Mouse (Mus musculus) erythroid progenitor cell, adult 5-6 weeks (primary cell): ENCODE measurements around the gene Sbp. TPM values are rescaled to one million over a fixed set of nuclear protein-coding genes. Genes with fewer than 3 reads are reported as not detected.
A peak's percentile ranks its signal among the peaks of the same experiment; 100 is the strongest.
"Not testable (repeated sequence)": the region's sequence is repeated elsewhere in the genome, so short reads cannot be mapped to it uniquely, and the experiment has no call there.

Experiments used
- ATAC-seq: replicated peaks from 2 replicates; pipeline ENCODE4 v1.8.0; 2016; ENCODE audit warnings: moderate number of reproducible peaks, mild to moderate bottlenecking, moderate TSS enrichment, inconsistent platforms; ENCODE audit not compliant: poor library complexity, low FRiP score, severe bottlenecking
- total RNA-seq, 2 experiments: library from RNA; stranded (forward) in 1 of 2; stranded (reverse) in 1 of 2; fragments of 150-400 nt in 1 of 2; fragments of 186-747, 209-891 nt in 1 of 2; gene quantifications; 2 replicates each; pipeline versions ENCODE4 v1.2.3 to v1.2.4; 2015 to 2017; ENCODE audit warnings: low replicate concordance in 2 of 2

Sbp gene
- total RNA-seq (2015; ENCODE audit: low replicate concordance) (not detected in 2 replicates), total RNA-seq (2017; ENCODE audit: low replicate concordance) (not detected in 2 replicates)

- ATAC-seq, result no peak
Observed at GRCm38 (mm10) chr17:23941372-23941771, at the start of gene Sbp. Gene Sbp (plus strand): TSS chr17:23941672.

DNA sequence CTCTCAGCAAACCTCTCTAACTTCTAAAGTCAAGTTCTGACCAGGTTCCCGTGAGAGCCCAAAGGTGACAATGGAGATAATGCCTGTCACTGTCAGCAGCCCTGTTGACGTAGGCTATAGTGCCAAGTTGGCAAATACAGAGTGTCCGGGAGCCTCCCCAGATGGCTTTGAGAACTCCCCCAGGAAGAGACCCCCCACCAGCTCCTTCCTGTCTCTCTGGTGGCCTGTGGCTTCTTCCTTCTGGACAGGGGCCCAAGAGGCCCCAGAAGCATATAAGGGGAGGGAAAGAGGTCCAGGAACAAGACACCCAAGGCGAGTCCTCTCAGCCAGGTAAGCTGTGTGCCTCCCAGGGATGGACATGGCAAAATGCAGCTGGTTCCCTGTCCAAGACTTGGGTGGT is 24.3 kb upstream of the Sbp start, which contains the start of gene Dcpp3:
Gene Dcpp3, plus strand, starts transcription at position 301 of the 400 bp plus-strand sequence.
- not testable (repeated sequence) for ATAC-seq

GRCm38 (mm10) chr17:23924531-23925007 is 16.9 kb upstream of the Sbp start:
- ATAC-seq, result peak; percentile 86

- ATAC-seq, result 0 out of 2 replicates have a peak, but pooled peaks have one; percentile 21
Observed at GRCm38 (mm10) chr17:23925090-23925493, 16.4 kb upstream of the Sbp start.

DNA sequence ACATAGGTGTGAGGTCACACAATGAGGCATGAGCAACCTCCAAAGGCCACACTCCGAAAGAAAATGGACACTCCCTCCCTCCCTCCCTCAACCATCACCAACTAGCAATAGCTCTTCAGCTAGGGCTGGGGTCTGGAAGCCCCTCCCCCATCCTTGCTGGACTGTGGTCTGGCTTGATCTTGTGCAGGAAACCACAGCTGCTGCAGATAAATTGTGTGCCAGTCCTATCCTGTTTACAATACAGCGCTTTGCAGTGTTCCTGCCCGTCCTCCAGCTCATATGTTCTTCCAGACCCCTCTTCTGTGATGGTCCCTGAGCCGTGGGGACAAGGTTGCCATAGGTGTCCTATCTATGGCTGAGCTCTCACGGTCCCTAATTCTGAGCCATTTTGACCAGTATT is 10.3 kb upstream of the Sbp start:
- no peak for ATAC-seq

- not testable (repeated sequence) for ATAC-seq
Observed at GRCm38 (mm10) chr17:23947486-23947885, 6.0 kb downstream of the Sbp start.

DNA sequence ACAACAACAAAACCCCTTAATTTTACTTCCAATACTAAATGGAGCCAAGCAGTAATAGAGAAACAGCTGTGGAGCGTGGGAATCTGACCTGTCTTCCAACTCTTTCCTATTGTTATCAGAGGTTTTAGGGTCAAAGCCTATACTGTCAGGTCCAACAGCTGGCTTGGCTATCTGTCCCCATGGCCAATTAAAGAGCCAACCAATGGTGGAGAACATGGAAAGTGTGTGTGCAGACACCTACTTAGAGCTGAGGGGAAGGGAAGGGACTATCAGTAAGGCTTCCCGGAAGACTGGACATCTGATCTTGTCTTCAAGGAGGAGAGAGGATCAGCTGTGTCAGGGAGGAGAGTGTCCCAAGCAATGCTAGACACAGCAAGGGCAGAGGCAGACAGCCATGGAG is 7.6 kb downstream of the Sbp start:
- ATAC-seq, result no peak

DNA sequence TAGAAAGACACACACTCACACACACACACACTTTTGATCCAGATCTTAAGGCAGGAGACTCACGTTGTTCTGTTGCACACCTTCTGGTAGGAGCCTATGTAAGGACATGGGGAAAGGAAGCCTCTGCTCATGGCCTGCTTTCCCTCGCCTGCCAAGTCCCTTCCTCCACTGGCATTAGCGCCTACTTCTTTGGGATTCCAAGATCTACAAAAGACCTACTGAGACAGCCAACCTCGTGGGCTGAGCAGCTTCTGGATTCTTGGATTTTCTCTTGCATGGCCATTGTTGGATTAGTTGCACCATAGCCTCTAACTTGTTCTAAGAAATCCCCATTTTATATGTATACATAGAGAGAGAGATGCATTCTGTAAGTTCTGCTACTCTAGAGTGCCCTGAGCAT is 9.4 kb downstream of the Sbp start:
- ATAC-seq, result not testable (repeated sequence)

DNA sequence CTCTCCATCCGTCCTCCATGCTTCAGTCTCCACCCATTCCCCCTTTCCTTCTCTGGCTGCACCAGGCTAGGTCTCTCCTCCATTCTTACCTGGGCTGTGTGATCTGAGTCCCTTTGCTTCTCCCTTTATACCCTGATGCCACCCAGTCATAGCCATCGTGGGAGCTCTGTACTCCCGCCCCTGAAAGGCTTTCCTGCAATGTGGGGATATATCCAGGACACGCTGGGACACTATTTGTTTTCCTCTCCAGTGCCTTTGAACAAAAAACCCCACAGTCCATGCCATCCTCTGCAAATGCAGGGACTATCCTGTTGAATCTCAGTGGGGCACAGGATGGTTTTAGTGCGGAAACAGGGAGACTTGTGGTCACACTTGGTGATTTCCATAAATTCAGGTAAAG is 13.7 kb downstream of the Sbp start, which contains the start of gene Sbpl:
Gene Sbpl, minus strand, starts transcription at position 101 of the 400 bp plus-strand sequence.
- no peak for ATAC-seq

- peak; percentile 71; the same call in 1 of the 2 replicates for ATAC-seq
Observed at GRCm38 (mm10) chr17:23960084-23960738, 18.7 kb downstream of the Sbp start.

DNA sequence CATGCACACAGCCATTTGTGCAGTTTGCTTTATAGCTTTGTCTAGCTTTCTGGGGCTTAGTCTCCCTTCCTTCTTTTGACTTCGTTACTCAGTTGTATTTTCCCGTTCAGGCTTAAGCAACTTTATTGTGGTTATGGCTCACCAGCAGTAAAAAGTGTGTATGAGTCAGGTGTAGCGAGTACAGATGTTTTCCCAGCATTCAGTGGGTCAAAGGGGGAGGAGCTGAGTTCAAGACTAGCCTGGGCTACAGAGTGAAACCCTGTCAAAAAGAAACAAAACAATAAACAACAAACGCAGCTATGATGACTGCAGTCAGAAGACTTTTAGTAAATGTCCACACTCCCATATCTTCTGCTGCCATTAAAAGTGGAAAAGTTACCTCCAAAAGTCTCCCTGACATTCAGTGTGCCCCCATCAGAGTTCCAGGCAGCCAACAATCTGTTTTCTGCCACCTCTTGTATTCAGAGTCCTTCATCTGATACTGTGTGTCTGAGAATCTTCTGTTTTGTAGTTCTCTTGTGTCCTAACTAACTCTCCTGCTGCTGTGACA is 20.2 kb downstream of the Sbp start:
- no peak for ATAC-seq

DNA sequence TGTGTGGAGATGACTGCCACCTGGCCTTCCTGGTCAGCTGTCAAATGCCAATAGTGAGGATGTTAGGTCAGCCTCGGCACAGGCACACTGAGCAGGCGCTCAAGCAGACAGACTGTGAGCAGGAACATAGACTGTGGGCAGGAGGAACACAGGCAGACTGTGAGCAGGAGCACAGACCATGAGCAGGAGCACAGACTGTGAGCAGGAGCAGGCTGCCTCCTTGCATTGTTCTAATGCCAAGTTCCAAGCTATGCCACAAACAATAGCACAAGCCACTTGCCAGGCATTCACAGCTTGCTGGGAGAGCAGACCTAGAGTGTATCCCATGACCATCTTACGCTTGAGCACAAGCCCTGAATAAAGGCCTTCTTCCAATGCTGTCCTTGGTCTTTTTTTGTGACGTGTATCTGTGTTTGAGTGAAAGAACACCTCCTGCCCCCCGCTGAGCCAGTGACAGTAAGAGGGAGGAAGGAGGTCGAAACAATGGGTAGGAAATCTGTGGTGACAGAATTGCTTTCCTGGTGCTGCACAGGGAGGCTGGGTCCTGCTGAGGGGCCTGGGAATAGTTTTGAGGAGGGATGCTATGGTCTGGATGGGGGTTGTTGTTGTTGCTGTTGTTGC is 24.4 kb downstream of the Sbp start:
- no peak for ATAC-seq

DNA sequence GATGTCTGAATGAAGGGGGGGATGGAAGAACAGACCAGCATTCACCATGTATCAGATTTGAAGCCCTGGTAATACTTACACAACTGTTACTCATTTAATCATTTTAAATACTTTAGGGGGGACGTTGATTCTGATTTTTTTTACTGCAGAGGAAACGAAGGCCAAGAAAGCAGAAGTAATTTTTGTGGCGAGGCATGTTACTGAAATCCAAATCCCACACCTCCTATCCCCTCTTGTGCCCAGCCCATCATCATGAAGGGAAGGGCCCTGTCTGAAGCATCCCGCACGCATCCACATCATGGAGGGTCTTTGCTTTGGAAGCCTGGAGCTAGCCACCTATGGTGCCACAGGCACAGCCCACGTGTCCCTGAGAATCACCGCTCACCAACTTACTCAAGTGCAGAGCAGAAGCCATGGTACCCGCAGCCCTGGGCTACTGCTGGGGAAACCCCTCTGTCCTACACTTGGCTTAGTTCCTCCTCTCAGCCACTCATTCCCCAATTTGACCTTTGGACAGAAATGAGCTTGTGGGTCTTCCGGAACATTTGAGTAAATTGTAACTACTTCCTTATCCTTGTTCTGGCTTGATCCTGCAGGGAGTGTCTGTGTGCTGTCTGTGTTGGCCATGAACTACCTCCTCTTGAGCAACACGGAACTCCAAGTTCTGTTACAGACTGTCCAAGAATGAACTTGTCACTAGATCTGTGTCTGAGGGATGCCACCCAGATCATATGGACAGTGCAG is 25.4 kb downstream of the Sbp start:
- ATAC-seq, result no peak

GRCm38 (mm10) chr17:23968780-23969179 is 27.3 kb downstream of the Sbp start:
- ATAC-seq, result no peak

DNA sequence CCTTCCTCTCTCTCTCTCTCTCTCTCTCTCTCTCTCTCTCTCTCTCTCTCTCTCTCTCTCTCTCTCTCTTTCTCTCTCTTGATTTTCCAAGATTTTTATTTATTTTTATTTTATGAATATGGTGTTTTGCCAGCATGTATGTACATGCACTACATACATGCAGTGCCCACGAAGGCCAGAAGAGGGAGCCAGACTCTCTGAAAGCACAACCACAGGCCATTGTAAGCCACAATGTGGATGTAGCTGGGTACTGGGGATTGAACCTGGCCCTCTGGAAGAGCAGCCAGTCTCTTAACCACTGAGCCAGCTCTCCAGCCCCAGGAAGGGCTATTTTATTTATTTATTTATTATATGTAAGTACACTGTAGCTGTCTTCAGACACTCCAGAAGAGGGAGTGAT is 27.8 kb downstream of the Sbp start:
- peak; percentile 72 for ATAC-seq

GRCm38 (mm10) chr17:23971315-23971714 is 29.8 kb downstream of the Sbp start:
- no peak for ATAC-seq

GRCm38 (mm10) chr17:23976665-23977064 is 35.2 kb downstream of the Sbp start:
- no peak for ATAC-seq

DNA sequence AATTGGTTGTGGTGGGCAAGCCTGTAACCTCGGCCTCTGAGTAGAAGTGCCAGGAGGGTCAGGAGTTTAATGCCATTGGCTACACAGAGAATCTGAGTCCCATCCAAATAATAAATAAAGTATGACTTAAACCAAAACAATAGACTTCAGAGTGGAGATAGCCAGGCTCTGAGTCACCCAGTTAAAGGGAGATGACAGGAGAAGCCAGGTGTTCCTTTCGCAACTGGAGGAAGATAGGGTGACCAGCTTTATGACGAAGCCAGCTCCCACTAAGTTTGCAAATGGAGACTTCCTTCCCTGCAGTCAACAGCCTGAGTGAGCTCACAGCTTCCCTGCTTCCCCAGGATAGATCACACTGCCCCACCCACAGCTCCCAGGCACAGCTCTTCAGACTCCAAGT is 38.0 kb downstream of the Sbp start:
- no peak for ATAC-seq

- no peak for ATAC-seq
Observed at GRCm38 (mm10) chr17:23980297-23980909, 38.9 kb downstream of the Sbp start, which contains the start of gene Prss30. Gene Prss30 (minus strand): TSS chr17:23980566.

DNA sequence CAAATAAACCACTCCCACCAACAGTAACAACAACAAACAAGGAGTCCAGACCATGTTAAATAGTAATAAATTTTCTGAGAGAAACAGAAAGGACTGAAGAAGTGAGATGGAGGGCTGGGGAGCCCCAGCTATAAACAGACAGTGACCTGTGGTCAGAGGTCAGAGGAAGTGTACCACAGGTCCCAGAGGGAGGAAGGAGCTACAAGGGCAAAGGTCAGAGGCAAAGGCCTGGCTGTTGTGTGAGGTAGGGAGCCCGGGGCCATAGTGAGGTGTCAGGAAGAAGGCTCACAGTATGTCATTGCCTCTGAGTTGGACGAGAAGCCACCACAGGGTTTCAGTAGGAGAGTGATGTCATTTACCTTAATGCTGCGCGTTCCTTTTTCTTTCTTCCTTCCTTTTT is 41.4 kb downstream of the Sbp start:
- ATAC-seq, result 0 out of 2 replicates have a peak, but pooled peaks have one; percentile 25
